Mouse (Mus musculus): ENCODE data around the gene Arhgap5.

- TF ChIP-seq ZC3H11A (IDR thresholded peaks at IDR 0.05; ENCODE audit: borderline replicate concordance, low read depth, low read length) (no peak), HCFC1 (IDR thresholded peaks at IDR 0.05; ENCODE audit: borderline replicate concordance, insufficient read depth, low read length) (no peak), ZNF384 (IDR thresholded peaks at IDR 0.05; ENCODE audit: low read depth, low read length) (no peak), CHD2 (IDR thresholded peaks at IDR 0.05; ENCODE audit: low read depth, low read length) (no peak), MAFK (IDR thresholded peaks at IDR 0.05; ENCODE audit: insufficient read depth, low read depth, low read length) (peak; percentile 78)
These were observed 100.0 kb downstream of the Arhgap5 start for GRCm38 (mm10) chr12:52603695-52604255.

All from ES-E14 (cell line).